Comparison of ENCODE assay signal across 8 mouse cellular contexts in the genomic region with DNA sequence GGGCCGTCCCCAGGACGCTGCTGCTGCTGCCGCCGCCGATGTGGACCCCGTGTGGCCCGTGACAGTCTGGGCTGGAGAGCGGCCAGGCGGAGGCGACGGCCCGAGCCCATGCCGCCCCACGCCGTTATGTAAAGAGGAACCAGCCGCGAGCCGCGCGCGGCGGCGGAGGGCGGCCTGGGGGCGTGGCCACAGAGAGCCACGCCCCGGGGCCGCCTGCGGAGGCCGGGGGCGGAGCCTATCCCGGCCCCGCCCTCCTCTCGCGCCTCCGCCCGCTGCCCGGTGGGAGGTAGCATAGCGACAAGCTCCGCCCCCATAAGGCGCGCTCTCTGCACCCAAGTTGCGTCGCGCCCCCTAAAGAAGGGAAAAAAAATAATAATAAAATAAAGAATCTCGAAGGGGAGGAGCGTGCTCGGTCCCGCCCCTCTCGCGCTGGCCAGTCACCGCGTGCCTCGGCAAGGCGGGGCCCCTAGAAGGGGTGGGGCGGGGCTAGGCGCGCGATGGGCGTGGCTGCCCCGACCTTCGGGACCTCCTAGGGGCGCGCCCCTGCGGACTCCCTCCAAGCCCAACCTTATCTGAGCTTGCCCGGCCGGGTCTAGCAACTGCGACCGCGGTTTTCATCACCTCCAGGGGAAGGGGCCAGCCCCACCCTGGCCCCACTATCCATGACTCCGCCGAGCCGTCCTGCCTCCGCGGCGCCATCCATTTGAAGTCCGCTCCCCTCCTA. TPM values are rescaled to one million over a fixed set of nuclear protein-coding genes. Genes with fewer than 3 reads are reported as not detected.
A peak's percentile ranks its signal among the peaks of the same experiment; 100 is the strongest.
DNase-seq lines count a peak whose midpoint lies in the region; ATAC-seq lines count a peak whose summit lies in the region.

No protein-coding gene starts in this region.

- intact Hi-C loops in left cerebral cortex, postnatal 4 days (cut with DNase I), result no loop called here

- peak; percentile 89 for ATAC-seq in intestine, embryonic 15.5 days
- peak; percentile 84 for ATAC-seq in midbrain, embryonic 11.5 days (ENCODE audit: low FRiP score)

- no peaks in the 10 kb centered on the region for H3K9me3 ChIP-seq in intestine, embryonic 15.5 days
- no peaks in the 10 kb centered on the region for H3K9me3 ChIP-seq in midbrain, embryonic 11.5 days (ENCODE audit: control insufficient read depth, low read length)

- H3K4me3 ChIP-seq in intestine, embryonic 15.5 days (replicated peaks), result peak overlapping the region; percentile 79
- peak overlapping the region; percentile 65 for H3K4me3 ChIP-seq in midbrain, embryonic 11.5 days (ENCODE audit: low read depth, low read length)

- peak overlapping the region; percentile 86 for H3K27ac ChIP-seq in intestine, embryonic 15.5 days
- no peak overlapping the region for H3K27ac ChIP-seq in midbrain, embryonic 11.5 days (ENCODE audit: low read depth, low read length)

- H3K9ac ChIP-seq in intestine, embryonic 15.5 days, result peak overlapping the region; percentile 77
- H3K9ac ChIP-seq in midbrain, embryonic 11.5 days (ENCODE audit: low read length), result peak overlapping the region; percentile 69

- H3K4me1 ChIP-seq in intestine, embryonic 15.5 days (replicated peaks), result peaks cover 56% of the 10 kb centered on the region
- peaks cover 35% of the 10 kb centered on the region for H3K4me1 ChIP-seq in midbrain, embryonic 11.5 days (ENCODE audit: control insufficient read depth, insufficient read depth, low read length)

- peak; percentile 94 for DNase-seq in adrenal gland, adult 2 months
- peak; percentile 93 for DNase-seq in embryo, embryonic 11 days
- DNase-seq in gastrocnemius, postnatal 25 days, result peak; percentile 93
- peak; percentile 78 for DNase-seq in left cerebral cortex, postnatal 4 days
- DNase-seq in midbrain, embryonic 11.5 days (ENCODE audit: low spot score, missing footprints), result peak; percentile 99
- DNase-seq in right cerebral cortex, postnatal 4 days, result peak; percentile 79
- DNase-seq in yolk sac, embryonic 10.5 days (ENCODE audit: low spot score), result peak; percentile 95

- under 1% methylated on average over 77 of the region's 77 CpGs for WGBS in intestine, embryonic 15.5 days
- WGBS in midbrain, embryonic 11.5 days, result under 1% methylated on average over 56 of the region's 77 CpGs

- H3K36me3 ChIP-seq in intestine, embryonic 15.5 days, result no peaks in the 10 kb centered on the region
- H3K36me3 ChIP-seq in midbrain, embryonic 11.5 days (ENCODE audit: control insufficient read depth, insufficient read depth, low read length), result no peaks in the 10 kb centered on the region

- H3K27me3 ChIP-seq in intestine, embryonic 15.5 days (replicated peaks), result no peaks in the 10 kb centered on the region
- peaks cover 34% of the 10 kb centered on the region for H3K27me3 ChIP-seq in midbrain, embryonic 11.5 days (ENCODE audit: control insufficient read depth, insufficient read depth, low read length)

- peak overlapping the region; percentile 90 for H3K4me2 ChIP-seq in intestine, embryonic 15.5 days (replicated peaks)
- H3K4me2 ChIP-seq in midbrain, embryonic 11.5 days, result peak overlapping the region; percentile 97

RNA-seq across cellular contexts. Expression of a gene that starts 0.6 kb away (rescaled TPM):
- total RNA-seq in adrenal gland, adult 2 months (2021), result 10 to 100 TPM; 28.8 to 32.1 TPM
- polyA plus RNA-seq in adrenal gland, adult 2 months (2012; rRNA removed), result 138 and 147 TPM in 2 replicates
- total RNA-seq in gastrocnemius, postnatal 25 days (2021), result 10 to 100 TPM; 12.1 to 14.9 TPM
- 12.3 and 13.1 TPM in 2 replicates for polyA plus RNA-seq in intestine, embryonic 15.5 days (2015; fragmentation: Nextera tagmentation; extraction: Ambion mirVana)
- total RNA-seq in left cerebral cortex, postnatal 4 days (2021), result 10 to 100 TPM; 13.3 to 13.4 TPM
- 5.8 and 9.4 TPM in 2 replicates for polyA plus RNA-seq in midbrain, embryonic 11.5 days (2014; fragmentation: Nextera tagmentation; extraction: Ambion mirVana)

RNA-seq across cellular contexts. Expression of a gene that starts 11.9 kb away (rescaled TPM):
- 1 to 10 TPM; 5.6 to 9.2 TPM for total RNA-seq in adrenal gland, adult 2 months (2021)
- polyA plus RNA-seq in adrenal gland, adult 2 months (2012; rRNA removed), result 24.3 and 27.4 TPM in 2 replicates
- 1 to 10 TPM; 4.3 to 4.9 TPM for total RNA-seq in gastrocnemius, postnatal 25 days (2021)
- polyA plus RNA-seq in intestine, embryonic 15.5 days (2015; fragmentation: Nextera tagmentation; extraction: Ambion mirVana), result 32.6 and 36.4 TPM in 2 replicates
- total RNA-seq in left cerebral cortex, postnatal 4 days (2021), result 10 to 100 TPM; 19.4 to 19.9 TPM
- polyA plus RNA-seq in midbrain, embryonic 11.5 days (2014; fragmentation: Nextera tagmentation; extraction: Ambion mirVana), result 25.9 and 27.9 TPM in 2 replicates
